Mouse (Mus musculus) MEL (cell line): Measurements from ENCODE around the gene Grifin. TPM values are rescaled to one million over a fixed set of nuclear protein-coding genes. Genes with fewer than 3 reads are reported as not detected.
A peak's percentile ranks its signal among the peaks of the same experiment; 100 is the strongest.

Source experiments
- DNase-seq: peaks from one replicate; pipeline ENCODE4 v3.0.0; 2011; ENCODE audit warnings: low read depth, low spot score
- H3K27ac ChIP-seq: 2 replicates; pipeline ENCODE4 v1.5.1; 2012; ENCODE audit warnings: low read depth, mild to moderate bottlenecking, control low read depth, low read length, moderate library complexity; ENCODE audit not compliant: control insufficient read depth
- H3K27me3 ChIP-seq, 2 experiments: fragments of 150-350 bp in 1 of 2; sonication (generic) in 1 of 2; 2 replicates each; pipeline ENCODE4 v1.6.1; 2012; ENCODE audit warnings: low read length in 2 of 2, mild to moderate bottlenecking in 2 of 2, improper control_type of control experiment in 1 of 2, moderate library complexity in 1 of 2; ENCODE audit not compliant: insufficient read depth in 2 of 2, control insufficient read depth in 1 of 2
- H3K36me3 ChIP-seq, 2 experiments: 2 replicates each; pipeline ENCODE4 v1.6.1; 2012 to 2014; ENCODE audit warnings: low read length in 2 of 2, improper control_type of control experiment in 1 of 2, inconsistent platforms in 1 of 2, mild to moderate bottlenecking in 1 of 2; ENCODE audit not compliant: insufficient read depth in 2 of 2, control insufficient read depth in 1 of 2
- H3K4me1 ChIP-seq, 2 experiments: fragments of 150-350 bp in 1 of 2; sonication (generic) in 1 of 2; 2 replicates each; pipeline ENCODE4 v1.6.1; 2012; ENCODE audit warnings: low read length in 2 of 2, improper control_type of control experiment in 1 of 2, mild to moderate bottlenecking in 1 of 2; ENCODE audit not compliant: insufficient read depth in 2 of 2, control insufficient read depth in 1 of 2
- H3K4me3 ChIP-seq, 2 experiments: fragments of 150-350 bp in 1 of 2; sonication (generic) in 1 of 2; 2 replicates each; pipeline ENCODE4 v1.5.1; 2012; ENCODE audit warnings: low read depth in 2 of 2, low read length in 2 of 2, mild to moderate bottlenecking in 2 of 2, moderate library complexity in 2 of 2, control low read depth in 1 of 2, improper control_type of control experiment in 1 of 2; ENCODE audit not compliant: control insufficient read depth in 1 of 2, insufficient read depth in 1 of 2
- H3K79me2 ChIP-seq: 2 replicates; pipeline ENCODE4 v1.6.1; 2012; ENCODE audit warnings: mild to moderate bottlenecking, low read length, moderate library complexity; ENCODE audit not compliant: control insufficient read depth, poor library complexity, insufficient read depth
- H3K9ac ChIP-seq: 2 replicates; pipeline ENCODE4 v1.6.1; 2012; ENCODE audit warnings: low read depth, mild to moderate bottlenecking, control low read depth, low read length, moderate library complexity; ENCODE audit not compliant: control insufficient read depth, poor library complexity, severe bottlenecking
- H3K9me3 ChIP-seq: fragments of 150-350 bp; sonication (generic); replicated peaks from 2 replicates; pipeline ENCODE4 v1.6.1; 2012; ENCODE audit warnings: mild to moderate bottlenecking, low read length, improper control_type of control experiment, moderate library complexity; ENCODE audit not compliant: insufficient read depth
- CHD1 ChIP-seq: IDR thresholded peaks from 2 replicates; pipeline ENCODE4 v1.6.1; 2012; ENCODE audit warnings: low read depth, mild to moderate bottlenecking, inconsistent platforms, low read length, improper control_type of control experiment
- CHD2 ChIP-seq: IDR thresholded peaks from 2 replicates; pipeline ENCODE4 v1.6.1; 2011; ENCODE audit warnings: low read length, improper control_type of control experiment
- CTCF ChIP-seq, 3 experiments: IDR thresholded peaks in 2 of 3; conservative IDR thresholded peaks in 1 of 3; 2 replicates each; pipeline ENCODE4 v1.5.1; 2011 to 2012; ENCODE audit warnings: low read length in 3 of 3, low read depth in 2 of 3, mild to moderate bottlenecking in 2 of 3, improper control_type of control experiment in 1 of 3, inconsistent platforms in 1 of 3, mixed read lengths in 1 of 3, moderate library complexity in 1 of 3; ENCODE audit not compliant: control insufficient read depth in 1 of 3, insufficient read depth in 1 of 3, poor library complexity in 1 of 3, severe bottlenecking in 1 of 3
- EP300 ChIP-seq, 2 experiments: IDR thresholded peaks; 2 replicates each; pipeline ENCODE4 v1.6.1; 2011; ENCODE audit warnings: improper control_type of control experiment in 2 of 2, low read length in 2 of 2, low read depth in 1 of 2, mild to moderate bottlenecking in 1 of 2
- ETS1 ChIP-seq: IDR thresholded peaks from 2 replicates; pipeline ENCODE4 v1.6.1; 2012; ENCODE audit warnings: low read depth, mild to moderate bottlenecking, inconsistent platforms, low read length, improper control_type of control experiment, moderate library complexity
- JUND ChIP-seq: IDR thresholded peaks from 2 replicates; pipeline ENCODE4 v1.6.1; 2011; ENCODE audit warnings: low read depth, mild to moderate bottlenecking, improper control_type of control experiment, low read length
- KAT2A ChIP-seq: conservative IDR thresholded peaks from 2 replicates; pipeline ENCODE4 v1.6.1; 2012; ENCODE audit warnings: low read depth, low read length, improper control_type of control experiment, inconsistent platforms
- MAFK ChIP-seq: IDR thresholded peaks from 2 replicates; pipeline ENCODE4 v1.6.1; 2011; ENCODE audit warnings: low read depth, mild to moderate bottlenecking, low read length, improper control_type of control experiment, borderline replicate concordance
- MAX ChIP-seq: IDR thresholded peaks from 2 replicates; pipeline ENCODE4 v1.6.1; 2011; ENCODE audit warnings: low read length, improper control_type of control experiment
- MXI1 ChIP-seq: IDR thresholded peaks from 2 replicates; pipeline ENCODE4 v1.6.1; 2011; ENCODE audit warnings: mild to moderate bottlenecking, low read depth, low read length, improper control_type of control experiment
- MYB ChIP-seq: IDR thresholded peaks from 2 replicates; pipeline ENCODE4 v1.6.1; 2011; ENCODE audit warnings: mild to moderate bottlenecking, low read depth, low read length, improper control_type of control experiment
- MYC ChIP-seq: IDR thresholded peaks from 2 replicates; pipeline ENCODE4 v1.6.1; 2011; ENCODE audit warnings: low read depth, mild to moderate bottlenecking, low read length, improper control_type of control experiment, moderate library complexity
- POLR2A ChIP-seq, 2 experiments: IDR thresholded peaks; 2 replicates each; pipeline ENCODE4 v1.6.1; 2011 to 2012; ENCODE audit warnings: low read length in 2 of 2, mild to moderate bottlenecking in 2 of 2, control low read depth in 1 of 2, improper control_type of control experiment in 1 of 2, low read depth in 1 of 2, moderate library complexity in 1 of 2; ENCODE audit not compliant: control insufficient read depth in 1 of 2, insufficient read depth in 1 of 2, poor library complexity in 1 of 2
- SIN3A ChIP-seq: IDR thresholded peaks from 2 replicates; pipeline ENCODE4 v1.6.1; 2012; ENCODE audit warnings: low read length, improper control_type of control experiment, inconsistent platforms
- TBP ChIP-seq: IDR thresholded peaks from 2 replicates; pipeline ENCODE4 v1.8.0; 2011; ENCODE audit warnings: low read depth, low read length, improper control_type of control experiment
- TCF12 ChIP-seq: IDR thresholded peaks from 2 replicates; pipeline ENCODE4 v1.6.1; 2014; ENCODE audit warnings: low read depth, mild to moderate bottlenecking, inconsistent platforms, low read length, improper control_type of control experiment, moderate library complexity
- USF2 ChIP-seq, 2 experiments: IDR thresholded peaks; 2 replicates each; pipeline ENCODE4 v1.6.1; 2011 to 2012; ENCODE audit warnings: improper control_type of control experiment in 2 of 2, low read length in 2 of 2, borderline replicate concordance in 1 of 2, inconsistent platforms in 1 of 2, low read depth in 1 of 2, mild to moderate bottlenecking in 1 of 2; ENCODE audit not compliant: insufficient read depth in 1 of 2
- ZC3H11A ChIP-seq: IDR thresholded peaks from 2 replicates; pipeline ENCODE4 v1.6.1; 2012; ENCODE audit warnings: low read depth, mild to moderate bottlenecking, inconsistent platforms, low read length, improper control_type of control experiment
- ZKSCAN1 ChIP-seq: IDR thresholded peaks from 2 replicates; pipeline ENCODE4 v1.6.1; 2012; ENCODE audit warnings: low read depth, mild to moderate bottlenecking, inconsistent platforms, low read length, improper control_type of control experiment, moderate library complexity
- polyA plus RNA-seq, 2 experiments: library from polyadenylated mRNA; stranded (reverse) in 1 of 2; unstranded in 1 of 2; fragments of >175 nt in 1 of 2; fragments of >200 nt in 1 of 2; gene quantifications; 2 replicates each; pipeline versions ENCODE4 v1.2.1 to v1.2.4; 2012; ENCODE audit warnings: low replicate concordance in 2 of 2, low read depth in 1 of 2; ENCODE audit not compliant: insufficient read length in 2 of 2, insufficient read depth in 1 of 2, missing spikeins in 1 of 2
- total RNA-seq: library from RNA; depleted of rRNA; stranded (reverse); fragments of 300-350 nt; gene quantifications from 2 replicates; pipeline ENCODE4 v1.2.3, GENCODE M21; 2012

Grifin gene
- total and polyA plus RNA-seq, 3 experiments, result 0.32 TPM; not detected in 2

DNA sequence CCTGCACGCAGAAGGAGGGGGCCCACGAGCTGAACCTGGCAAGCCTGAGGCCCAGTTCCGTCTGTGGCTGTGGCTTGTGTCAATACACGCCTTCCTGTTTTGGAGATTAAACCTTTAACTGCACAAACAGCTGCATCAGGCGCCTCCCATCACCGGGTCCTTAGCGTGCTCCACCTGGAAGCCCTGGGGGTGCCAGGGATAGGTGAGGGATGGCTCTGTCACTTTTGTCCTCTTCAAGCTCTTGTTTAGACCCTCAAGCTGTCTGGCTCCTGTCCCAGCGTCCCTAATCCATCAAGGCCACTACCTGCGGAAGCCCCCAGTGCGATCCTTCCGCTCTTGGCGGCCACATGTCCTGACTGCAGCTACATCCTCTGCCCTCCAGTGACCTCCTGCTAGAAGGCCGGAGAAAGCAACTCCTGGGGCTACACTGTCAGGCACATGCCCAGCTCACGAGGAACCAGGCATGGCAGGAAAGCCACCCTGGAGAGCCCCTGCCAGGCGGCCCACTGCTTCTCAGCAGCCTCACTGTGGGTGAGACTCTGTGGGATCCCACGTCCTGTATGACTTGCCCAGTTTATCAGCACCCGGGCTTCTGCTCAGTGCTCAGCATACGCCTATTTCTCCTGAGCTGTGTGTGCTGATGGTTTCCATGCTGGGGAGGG, 32.2 kb upstream of the Grifin start (continued):
- TF ChIP-seq POLR2A (IDR thresholded peaks at IDR 0.05; ENCODE audit: control insufficient read depth in 1 of 2, insufficient read depth in 1 of 2, low read depth in 1 of 2, low read length in 2 of 2, poor library complexity in 1 of 2) (peak in 1 of 2 experiments; percentile 58; a peak in 2 of 4 replicates), TBP (no peak), CHD2 (no peak), CHD1 (no peak), MYC (0 out of 2 replicates have a peak, but pooled peaks have one; percentile 26), EP300 (IDR thresholded peaks at IDR 0.05; ENCODE audit: low read depth in 1 of 2, low read length in 2 of 2) (peak in 1 of 2 experiments; percentile 68; a peak in 2 of 4 replicates), ZKSCAN1 (no peak), MYB (0 out of 2 replicates have a peak, but pooled peaks have one; percentile 20), CTCF (IDR thresholded peaks at IDR 0.05 in 2 of 3, conservative IDR thresholded peaks at IDR 0.05 in 1 of 3; ENCODE audit: control insufficient read depth in 1 of 3, insufficient read depth in 1 of 3, low read depth in 2 of 3, low read length in 3 of 3, poor library complexity in 1 of 3, severe bottlenecking in 1 of 3) (no peak), KAT2A (no peak), JUND (no peak), ZC3H11A (no peak), USF2 (IDR thresholded peaks at IDR 0.05; ENCODE audit: borderline replicate concordance in 1 of 2, insufficient read depth in 1 of 2, low read depth in 1 of 2, low read length in 2 of 2) (no peak), MAX (0 out of 2 replicates have a peak, but pooled peaks have one; percentile 16)

DNA sequence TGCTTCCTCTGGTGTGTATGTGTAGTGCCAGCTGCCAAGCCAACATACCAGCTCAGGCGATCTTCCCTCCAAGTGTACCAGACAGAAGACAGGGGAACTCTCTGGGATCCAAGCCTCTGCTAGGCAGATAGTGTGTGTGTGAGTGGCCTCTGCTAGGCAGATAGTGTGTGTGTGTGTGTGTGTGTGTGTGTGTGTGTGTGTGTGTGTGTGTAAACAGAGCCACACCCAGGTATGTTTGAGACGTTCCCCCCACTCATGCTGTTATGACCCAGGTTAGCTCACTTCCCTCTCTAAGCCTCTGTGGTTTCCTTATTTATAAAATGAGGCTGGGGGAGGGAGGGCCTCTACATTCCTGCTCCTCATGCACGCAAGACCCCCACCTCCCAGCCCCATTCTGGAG, 31.6 kb upstream of the Grifin start:
- Histone ChIP-seq H3K4me1 (peaks cover 4 to 20% of the 10 kb centered on the region in 2 experiments), H3K79me2 (no peaks in the 10 kb centered on the region), H3K4me3 (peak overlapping the region; percentile 37 to 51), H3K9me3 (no peaks in the 10 kb centered on the region), H3K9ac (peak overlapping the region; percentile 69), H3K36me3 (no peaks in the 10 kb centered on the region; a peak in 1 of 4 replicates), H3K27ac (peak overlapping the region; percentile 51), H3K27me3 (no peaks in the 10 kb centered on the region)
- TF ChIP-seq CTCF (IDR thresholded peaks at IDR 0.05 in 2 of 3, conservative IDR thresholded peaks at IDR 0.05 in 1 of 3; ENCODE audit: control insufficient read depth in 1 of 3, insufficient read depth in 1 of 3, low read depth in 2 of 3, low read length in 3 of 3, poor library complexity in 1 of 3, severe bottlenecking in 1 of 3), result no peak
- no peak for TF ChIP-seq POLR2A (IDR thresholded peaks at IDR 0.05; ENCODE audit: control insufficient read depth in 1 of 2, insufficient read depth in 1 of 2, low read depth in 1 of 2, low read length in 2 of 2, poor library complexity in 1 of 2)
- TF ChIP-seq MXI1, result no peak; the same call in 1 of the 2 replicates
- peak in 1 of 2 experiments; percentile 27; a peak in 1 of 4 replicates for TF ChIP-seq EP300 (IDR thresholded peaks at IDR 0.05; ENCODE audit: low read depth in 1 of 2, low read length in 2 of 2)
- no peak for TF ChIP-seq MAFK
- TF ChIP-seq ETS1, result peak; percentile 46; the same call in 1 of the 2 replicates
- TF ChIP-seq KAT2A, result no peak
- peak; percentile 20; the same call in 1 of the 2 replicates for TF ChIP-seq TCF12
- peak; percentile 34; the same call in 1 of the 2 replicates for TF ChIP-seq SIN3A
- peak; percentile 9; the same call in 1 of the 2 replicates for TF ChIP-seq MAX
- peak; percentile 62 for DNase-seq
